Mouse (Mus musculus): Measurements from ENCODE around the gene Adam15.
A peak's percentile ranks its signal among the peaks of the same experiment; 100 is the strongest.

The Adam15 gene

GRCm38 (mm10) chr3:89349869-89350501 is at the start of gene Adam15:
Adam15 (minus strand) TSS chr3:89349996.
- peak; percentile 73 for DNase-seq (ENCODE audit: low read depth)

DNA sequence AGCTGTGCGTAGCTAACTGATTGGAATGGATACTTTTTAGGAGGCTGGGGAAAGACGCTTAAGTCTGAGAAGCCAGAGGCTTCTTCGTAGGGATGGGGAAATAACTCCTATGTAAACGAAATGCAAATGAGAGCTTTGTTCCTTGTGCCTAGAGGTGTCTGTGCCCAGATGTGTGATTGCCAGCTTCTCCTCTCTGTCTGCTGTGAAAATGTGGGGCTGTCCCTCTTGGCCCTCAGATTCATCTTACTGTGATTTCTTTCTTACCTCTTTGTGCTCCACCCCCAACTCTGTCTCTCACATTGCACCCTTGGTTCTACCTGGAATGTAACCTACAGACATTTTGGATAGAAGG is 46.8 kb upstream of the Adam15 start:
- DNase-seq (ENCODE audit: low read depth) = no peak

GRCm38 (mm10) chr3:89395806-89396653 is 46.2 kb upstream of the Adam15 start:
- no peak for DNase-seq (ENCODE audit: low read depth)

- no peak for DNase-seq (ENCODE audit: low read depth)
Measured at GRCm38 (mm10) chr3:89395419-89395805, 45.6 kb upstream of the Adam15 start.

DNA sequence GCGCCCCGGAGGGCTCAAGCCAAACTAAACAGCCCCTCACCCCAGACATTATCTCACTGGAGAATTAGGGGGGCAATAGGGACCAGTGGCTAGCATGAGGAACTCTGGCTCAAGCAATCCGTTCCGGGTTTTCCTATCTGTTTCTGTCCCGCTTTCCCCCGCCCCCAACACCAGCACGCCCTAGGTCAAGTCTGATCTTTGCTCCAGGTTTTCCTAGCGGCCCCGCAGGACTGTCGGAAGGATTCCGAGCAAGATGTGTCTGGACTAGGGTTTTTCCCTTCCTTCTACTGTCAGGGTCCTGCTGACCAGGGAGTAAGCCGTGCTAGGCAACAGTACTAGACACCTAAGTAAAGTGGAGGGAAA is 45.1 kb upstream of the Adam15 start:
- DNase-seq (ENCODE audit: low read depth) = no peak

DNA sequence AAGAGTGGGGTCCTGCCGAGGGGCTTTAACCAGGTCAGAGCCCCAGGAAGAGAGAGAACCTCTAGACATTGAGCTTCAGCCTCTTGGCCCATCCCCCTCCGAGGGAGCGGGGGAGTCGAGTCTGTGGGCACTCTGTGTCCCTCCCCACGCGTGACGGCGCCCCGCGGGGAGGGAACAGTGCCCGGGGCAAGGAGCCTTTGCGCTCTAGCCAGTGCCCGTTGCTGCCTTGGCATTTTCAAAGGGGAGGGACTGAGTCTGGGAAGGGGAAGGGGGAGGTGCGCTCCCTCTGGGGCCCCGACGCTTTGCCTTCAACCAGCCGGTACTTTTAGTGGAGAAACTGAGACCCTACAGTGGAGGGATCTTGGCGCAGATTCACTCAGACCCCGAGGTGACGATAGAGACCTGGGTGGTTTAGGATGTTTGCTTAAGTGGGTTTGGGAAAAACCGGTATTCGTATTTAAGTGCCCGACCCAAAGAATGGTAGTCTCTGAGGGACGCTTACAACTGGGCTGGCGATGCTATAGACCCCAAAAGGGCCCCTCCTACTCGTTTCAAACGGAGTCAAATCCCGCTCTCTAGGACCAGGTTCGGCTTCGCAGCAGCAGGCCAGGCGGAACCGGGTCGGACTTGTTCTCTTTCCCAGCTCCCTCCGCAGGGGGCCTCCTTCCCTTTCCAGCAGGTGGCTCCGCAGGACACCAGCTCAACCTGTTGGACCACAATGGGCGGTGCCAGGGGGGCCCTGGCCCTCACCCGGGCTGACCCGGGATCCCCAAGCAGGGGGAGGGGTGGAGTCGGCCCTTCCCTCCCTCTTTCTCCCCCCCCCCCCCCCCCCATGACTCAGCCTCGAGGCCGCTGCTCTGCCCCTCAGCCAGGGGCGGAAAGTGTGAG is 44.5 kb upstream of the Adam15 start, which contains the start of gene Zbtb7b:
Gene Zbtb7b, minus strand, starts transcription at position 771 of the 888 bp plus-strand sequence.
- no peak for DNase-seq (ENCODE audit: low read depth)

DNA sequence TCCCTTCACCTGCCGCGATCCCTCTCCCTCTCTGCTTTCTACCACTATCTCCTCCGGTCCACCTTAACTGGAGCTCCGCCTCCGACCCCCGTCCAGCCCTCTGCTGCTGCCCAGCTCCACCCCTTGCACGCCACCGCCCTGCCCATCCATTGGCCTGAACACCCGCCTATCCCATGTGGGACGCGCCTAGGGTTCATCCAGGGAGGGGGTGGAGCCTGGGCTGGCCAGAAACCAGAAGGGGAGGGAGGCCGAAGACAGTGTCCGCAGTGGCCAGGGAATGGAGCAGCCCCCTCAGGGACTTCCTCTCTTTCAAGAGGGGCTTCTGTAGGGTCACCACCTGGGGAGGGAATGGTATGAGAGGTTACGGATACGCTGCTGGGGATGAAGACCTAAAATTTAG is 43.8 kb upstream of the Adam15 start:
- DNase-seq (ENCODE audit: low read depth) = peak; percentile 92

DNA sequence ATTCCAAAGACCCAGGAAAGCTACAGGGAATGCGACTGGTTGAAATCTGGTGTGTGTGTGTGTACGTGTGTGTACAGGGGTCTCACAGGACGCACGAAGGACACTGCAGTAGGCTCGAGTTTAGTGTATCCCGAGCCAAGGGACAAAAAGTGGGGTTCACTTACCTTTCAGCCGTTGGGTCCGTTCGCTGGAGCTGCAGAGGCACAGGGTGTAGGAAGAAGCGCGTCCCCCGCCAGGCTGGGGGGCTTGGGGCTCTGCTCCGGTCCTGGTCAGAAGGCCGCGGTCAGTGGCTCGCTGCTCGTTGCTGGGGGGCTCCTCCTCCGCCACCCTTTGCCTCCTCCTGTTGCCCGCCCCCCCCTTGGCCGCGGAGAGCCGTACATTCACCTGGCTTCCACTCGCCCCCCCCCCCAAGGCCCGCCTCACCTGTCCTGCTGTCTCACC is 43.1 kb upstream of the Adam15 start:
- DNase-seq (ENCODE audit: low read depth) = no peak

DNA sequence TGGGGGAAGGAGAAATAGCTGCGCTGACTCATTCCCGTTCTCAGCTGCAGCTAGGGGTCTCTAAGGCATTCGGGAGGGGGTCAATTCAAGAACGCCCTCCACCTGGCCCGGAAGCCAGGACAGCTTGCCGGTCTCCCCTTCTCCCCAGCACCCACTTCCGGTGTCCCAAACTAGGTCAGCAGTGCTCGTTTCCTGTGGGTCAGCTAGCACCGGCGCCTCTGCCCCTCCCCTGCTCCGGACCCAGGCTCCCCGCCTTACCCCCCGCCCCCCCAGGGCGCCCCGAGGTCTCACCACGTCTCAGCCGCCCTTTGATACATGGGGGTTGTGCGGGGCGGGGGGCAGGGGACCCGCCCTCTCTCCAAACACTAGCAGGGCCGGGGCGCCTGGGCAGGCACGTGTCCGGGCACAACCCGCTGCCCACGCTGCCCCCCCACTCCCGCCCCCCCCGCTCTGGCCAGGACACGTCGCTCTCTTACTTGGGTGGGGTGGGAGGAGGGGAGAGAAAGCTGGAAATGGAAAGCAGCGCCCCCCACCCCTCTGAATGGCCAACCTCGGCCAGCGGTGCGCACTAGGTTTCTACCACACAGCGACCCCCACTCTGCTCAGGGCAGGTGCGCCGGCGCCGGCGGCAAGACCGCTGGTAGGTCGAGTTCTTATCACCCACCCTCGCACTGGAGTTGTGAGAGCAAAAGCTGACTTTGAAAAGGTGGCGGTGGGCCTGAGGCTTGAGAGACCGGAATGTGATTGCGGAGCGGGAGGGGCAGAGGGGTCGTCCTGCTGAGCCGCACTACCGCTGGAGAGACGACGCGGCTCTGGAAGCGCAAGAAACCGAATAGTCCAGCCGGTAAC is 42.1 kb upstream of the Adam15 start:
- DNase-seq (ENCODE audit: low read depth) = no peak

- DNase-seq (ENCODE audit: low read depth) = no peak
Measured at GRCm38 (mm10) chr3:89390699-89391662, 41.2 kb upstream of the Adam15 start.

- no peak for DNase-seq (ENCODE audit: low read depth)
Measured at GRCm38 (mm10) chr3:89390111-89390515, 40.3 kb upstream of the Adam15 start.

- DNase-seq (ENCODE audit: low read depth) = no peak
Measured at GRCm38 (mm10) chr3:89388901-89389740, 39.3 kb upstream of the Adam15 start.

GRCm38 (mm10) chr3:89388134-89388881 is 38.5 kb upstream of the Adam15 start:
- DNase-seq (ENCODE audit: low read depth) = no peak

GRCm38 (mm10) chr3:89387632-89388031 is 37.8 kb upstream of the Adam15 start:
- no peak for DNase-seq (ENCODE audit: low read depth)

- no peak for DNase-seq (ENCODE audit: low read depth)
Measured at GRCm38 (mm10) chr3:89386438-89387420, 36.9 kb upstream of the Adam15 start.

- no peak for DNase-seq (ENCODE audit: low read depth)
Measured at GRCm38 (mm10) chr3:89385451-89385850, 35.7 kb upstream of the Adam15 start.

- DNase-seq (ENCODE audit: low read depth) = no peak
Measured at GRCm38 (mm10) chr3:89384331-89385076, 34.7 kb upstream of the Adam15 start.

All from c-Kit-positive CD71-negative TER-119-negative erythroid progenitor cells, embryonic 14.5 days (primary cell).